Mouse (Mus musculus) CD8-positive naive resting alpha-beta T cell, adult 2 months (primary cell): ENCODE data around the gene Mgat5b.
A peak's percentile ranks its signal among the peaks of the same experiment; 100 is the strongest.

Source experiments
- DNase-seq, 2 experiments: peaks; one replicate each; pipeline ENCODE4 v3.0.0; 2022; ENCODE audit warnings: low read depth in 2 of 2, low spot score in 2 of 2

Mgat5b gene

DNA sequence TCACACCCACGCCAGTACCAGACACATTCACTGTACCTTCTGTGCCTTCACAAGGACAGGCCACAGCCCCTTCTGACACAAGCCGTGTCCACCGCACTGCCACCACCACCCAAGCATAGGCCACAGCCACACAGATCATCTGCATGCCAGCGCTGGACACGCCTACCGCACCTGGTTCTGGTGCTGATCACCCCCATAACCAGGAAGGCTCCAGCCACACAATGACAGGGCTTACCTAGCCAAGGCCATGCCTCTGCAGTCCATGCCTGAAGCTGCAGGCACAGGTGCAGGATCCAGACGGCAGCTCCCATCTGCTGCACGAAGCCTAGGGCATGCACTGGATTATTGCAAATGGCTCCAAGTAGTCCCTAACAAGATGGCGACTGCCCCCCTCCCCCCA lies 54.8 kb downstream of the Mgat5b start:
- DNase-seq: no peak

DNA sequence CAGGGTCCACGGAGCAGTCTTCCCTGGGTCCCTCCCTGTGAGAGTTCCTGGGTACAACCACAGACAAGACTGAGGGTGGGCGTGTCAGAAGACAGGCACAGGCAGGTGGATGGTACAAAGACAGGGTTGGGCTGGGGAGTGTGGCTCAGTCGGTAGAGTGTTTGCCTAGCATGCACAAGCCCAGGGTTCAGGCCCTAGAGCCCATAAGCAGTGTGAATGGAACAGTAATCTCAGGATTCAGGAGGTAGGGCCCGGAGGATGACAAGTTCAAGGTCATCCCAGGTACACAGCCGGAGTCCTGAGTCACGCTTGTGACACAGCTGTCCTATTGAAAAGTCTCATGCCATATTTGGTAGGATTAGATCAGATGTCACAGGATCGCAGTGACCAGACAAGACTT lies 55.7 kb downstream of the Mgat5b start:
- no peak for DNase-seq

DNA sequence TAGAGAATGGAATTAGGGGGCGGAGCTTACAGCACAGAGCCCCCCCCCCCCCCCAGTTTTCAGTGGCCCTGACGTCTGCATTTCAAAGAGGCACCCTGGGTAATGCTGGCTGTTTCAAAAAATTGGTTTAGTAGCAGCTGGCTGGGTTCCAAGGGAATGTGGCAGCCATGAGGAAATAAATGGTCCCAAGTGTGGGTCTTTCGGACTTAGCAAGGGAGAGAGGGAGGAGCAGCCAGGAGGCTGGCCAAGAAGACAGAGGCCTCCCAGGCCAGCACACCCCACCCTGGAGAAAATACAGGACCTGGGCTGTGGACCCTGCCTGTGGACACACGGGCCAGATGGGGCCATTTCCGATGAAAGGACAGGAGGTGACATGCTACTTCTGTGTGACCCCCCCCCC lies 61.6 kb downstream of the Mgat5b start:
- no peak for DNase-seq

DNA sequence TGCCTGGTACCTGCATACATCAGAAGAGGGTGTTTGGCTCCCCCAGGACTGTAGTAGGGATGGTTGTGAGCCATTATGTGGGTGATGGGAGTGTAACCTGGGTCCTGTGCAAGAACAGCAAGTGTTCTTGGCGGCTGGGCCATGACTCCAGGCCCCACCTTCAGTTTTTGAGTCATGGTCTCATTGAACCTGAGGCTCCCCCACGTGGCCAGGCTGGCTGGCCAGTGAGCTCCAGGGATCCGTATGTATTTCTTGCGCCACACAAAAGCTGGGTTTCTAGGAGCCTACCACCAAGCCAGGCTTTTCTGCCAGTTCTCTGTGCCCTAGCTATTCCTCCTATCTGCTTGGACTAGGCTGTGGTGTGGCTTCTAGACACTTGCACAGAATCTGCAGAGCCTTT lies 63.9 kb downstream of the Mgat5b start:
- no peak for DNase-seq

DNA sequence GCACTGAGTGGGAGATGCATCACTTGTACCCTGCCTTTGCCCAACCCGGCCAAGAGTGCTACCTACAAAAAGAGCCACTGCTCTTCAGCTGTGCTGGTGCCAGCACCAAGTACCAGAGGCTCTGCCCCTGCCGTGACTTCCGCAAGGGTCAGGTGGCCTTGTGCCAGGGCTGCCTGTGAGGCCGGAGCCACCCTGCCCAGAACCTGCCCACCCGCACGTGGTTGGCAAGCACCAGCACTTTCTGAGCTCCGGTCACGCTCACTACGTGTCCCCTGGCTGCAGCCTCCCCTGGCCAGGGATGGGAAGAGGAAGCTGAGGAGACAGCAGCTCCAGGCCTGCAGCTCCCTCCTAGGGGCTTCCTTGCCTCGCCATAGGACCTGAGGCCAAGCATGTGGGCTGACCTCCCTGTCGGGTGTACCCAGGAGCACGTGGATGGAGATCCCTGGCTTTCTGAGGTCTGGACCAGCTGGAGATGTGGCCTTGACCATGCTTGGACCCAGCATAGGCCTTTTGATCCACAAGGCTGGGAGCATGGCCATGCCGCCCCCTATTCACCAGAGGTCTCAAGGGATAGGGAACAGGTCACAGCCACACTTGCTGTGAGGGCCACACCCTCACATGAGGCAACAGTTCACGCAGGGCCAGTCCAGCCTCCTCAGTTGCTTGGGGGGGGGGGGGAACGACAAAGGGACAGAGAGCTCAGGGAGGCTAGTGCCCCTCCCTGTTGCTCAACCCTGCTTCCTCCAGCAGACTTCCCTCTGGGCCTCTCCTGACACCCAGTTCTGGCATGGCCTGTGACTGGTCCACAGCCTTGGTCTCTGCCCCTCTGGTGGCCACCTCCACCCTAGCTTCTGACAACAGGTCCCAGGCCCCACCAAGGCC lies 67.1 kb downstream of the Mgat5b start:
- no peak for DNase-seq

DNA sequence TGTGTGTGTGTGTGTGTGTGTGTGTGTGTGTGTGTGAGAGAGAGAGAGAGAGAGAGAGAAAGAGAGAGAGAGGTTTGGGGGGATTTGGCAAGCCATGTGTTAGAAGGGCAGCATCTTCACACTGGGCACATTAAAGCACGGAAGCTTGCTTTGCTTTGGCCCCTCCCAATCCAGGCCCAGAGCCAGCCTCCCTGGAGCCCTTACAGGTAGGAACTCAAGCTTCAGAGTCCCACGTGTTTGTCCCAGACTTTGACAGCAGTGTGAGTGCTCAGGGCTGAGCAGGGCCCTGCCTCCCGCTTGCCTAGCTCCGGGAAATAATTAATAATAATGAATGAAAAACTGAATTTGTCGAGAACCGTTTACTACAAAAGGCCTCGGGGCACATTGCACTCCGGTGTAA lies 69.5 kb downstream of the Mgat5b start:
- DNase-seq: no peak

DNA sequence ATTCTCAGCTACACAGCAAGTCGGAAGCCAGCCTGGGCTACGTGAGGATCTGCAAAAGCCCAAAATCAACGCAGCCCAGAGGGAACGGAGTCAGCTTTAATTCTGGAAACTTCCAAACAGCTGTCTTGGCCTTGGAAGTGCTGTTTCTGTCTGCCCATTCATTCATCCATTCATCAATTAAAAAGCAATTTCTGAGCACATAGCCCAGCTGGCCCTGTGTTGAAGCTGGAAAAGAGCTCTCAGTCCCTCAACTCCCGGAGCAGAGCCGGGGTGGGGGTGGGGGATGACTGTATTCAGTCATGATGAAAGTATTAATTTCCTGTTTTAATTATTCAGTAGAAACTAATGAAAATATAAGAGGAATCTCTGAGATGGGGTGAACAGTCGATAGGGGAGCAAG lies 71.6 kb downstream of the Mgat5b start:
- no peak for DNase-seq

DNA sequence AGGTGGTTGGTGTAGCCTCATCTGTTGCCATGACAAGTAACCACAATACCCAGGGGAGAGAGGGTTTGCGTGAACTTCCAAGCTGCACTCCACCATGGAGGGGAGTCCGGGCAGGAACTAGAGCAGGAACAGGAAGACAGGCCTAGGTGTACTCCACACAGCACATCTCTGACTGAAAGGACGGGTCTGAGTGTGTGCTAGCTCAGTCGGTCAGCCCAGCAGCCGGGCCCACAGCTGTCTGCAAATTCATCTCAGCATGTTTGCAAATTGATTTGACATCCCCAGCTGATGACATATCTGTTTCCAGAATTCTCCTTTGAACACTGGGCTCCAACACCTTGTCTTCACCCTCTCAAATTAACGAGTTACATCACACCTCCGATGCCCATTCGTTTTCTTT lies 72.7 kb downstream of the Mgat5b start:
- no peak for DNase-seq

DNA sequence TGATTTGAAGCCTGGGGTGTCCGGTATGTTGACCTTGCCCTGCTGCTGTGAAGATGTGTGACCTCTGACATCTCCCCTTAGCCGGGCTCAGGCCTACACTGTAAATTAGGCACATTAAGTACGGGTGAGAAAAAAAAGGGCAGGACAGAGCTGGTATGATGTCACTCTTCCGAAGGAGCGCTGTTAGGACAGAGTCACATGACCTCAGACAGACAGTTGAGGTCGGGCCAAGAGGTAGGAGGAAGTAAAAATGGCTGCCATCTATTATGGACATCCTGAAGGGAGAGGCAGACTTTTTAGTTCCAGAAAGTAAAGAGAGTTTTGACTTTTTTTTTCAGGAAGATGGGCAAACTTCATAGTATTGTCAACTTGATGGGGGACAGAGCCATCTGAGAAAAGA lies 73.3 kb downstream of the Mgat5b start:
- DNase-seq: no peak

DNA sequence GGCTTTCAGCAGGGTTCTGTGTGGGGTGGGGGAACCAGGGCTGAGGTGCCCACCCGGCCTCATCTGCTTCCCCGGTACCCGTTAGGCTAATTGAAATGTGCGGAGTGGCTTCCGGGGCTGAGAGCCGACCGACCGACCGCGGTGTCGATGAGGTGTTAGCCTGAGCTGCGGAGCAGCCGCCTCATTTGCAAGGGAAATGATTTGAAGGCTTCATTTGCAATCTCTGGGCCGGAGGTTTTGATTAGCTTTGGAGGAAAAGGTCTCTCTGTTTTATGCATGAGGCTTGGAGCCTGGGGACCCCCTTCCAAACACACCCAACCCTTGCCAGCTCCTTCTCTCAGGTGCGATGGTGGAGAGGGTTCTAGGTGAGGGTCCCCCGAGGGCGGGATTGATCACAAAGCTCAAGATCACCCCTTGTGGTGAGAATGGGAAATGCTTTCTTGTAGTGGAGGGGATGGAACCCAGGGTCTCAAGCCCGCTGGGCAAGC lies 75.5 kb downstream of the Mgat5b start:
- DNase-seq: peak; percentile 15 to 24

DNA sequence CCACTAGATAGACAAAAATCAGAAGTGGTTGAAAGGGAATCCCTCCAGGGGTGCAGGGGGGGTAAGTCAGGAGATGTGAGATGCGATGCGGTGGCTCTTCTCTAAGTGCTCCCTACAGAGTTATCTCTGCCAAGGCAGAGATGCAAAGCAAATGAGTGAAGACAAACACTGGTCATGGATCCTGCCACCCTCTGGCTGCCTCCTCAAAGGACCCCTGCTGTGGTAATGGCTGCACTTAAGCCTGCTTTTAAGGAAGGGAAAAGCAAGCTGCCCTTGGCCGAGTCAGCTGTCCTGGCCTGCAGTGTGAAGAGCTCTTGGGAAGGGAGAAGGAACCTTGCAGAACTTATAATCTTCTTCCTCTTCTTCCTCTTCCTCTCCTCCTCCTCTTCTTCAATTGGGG lies 78.3 kb downstream of the Mgat5b start:
- no peak for DNase-seq

DNA sequence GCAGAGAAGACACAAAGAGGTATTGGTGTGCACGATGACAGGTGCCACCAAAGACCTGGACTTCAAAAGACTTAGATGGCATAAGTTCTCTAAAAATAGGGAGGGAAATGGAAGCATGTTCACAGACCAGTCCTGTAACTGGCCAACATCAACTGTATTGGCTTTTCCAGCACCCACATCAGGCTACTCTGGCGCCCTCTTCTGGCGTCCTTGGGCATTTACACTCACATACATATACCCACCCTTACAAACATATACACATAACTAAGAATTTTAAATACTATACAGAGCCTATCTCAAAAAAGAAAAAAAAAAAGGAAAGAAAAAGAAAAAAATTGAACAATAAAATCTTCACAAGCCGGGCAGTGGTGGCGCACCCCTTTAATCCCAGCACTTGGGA lies 80.3 kb downstream of the Mgat5b start:
- DNase-seq: no peak

DNA sequence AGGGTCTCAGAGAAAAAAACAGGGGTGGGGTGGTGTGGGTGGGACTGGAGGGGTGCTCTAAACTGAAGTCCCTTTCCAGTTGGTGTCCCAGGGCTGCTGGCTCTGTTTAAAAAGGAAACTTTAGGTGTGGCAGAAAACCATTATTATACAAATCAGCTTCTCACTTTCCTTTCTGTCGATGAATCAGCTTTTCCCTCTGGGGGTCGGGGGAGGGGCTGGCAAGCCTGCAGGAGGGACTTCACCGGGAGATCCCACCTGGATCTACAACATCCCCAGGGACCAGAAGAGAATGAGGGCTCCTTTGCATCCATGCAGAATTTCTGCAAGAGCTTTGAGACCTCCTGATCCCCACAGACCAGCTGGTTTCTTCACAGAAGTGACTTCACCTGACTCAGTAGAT lies 81.6 kb downstream of the Mgat5b start:
- DNase-seq: no peak

DNA sequence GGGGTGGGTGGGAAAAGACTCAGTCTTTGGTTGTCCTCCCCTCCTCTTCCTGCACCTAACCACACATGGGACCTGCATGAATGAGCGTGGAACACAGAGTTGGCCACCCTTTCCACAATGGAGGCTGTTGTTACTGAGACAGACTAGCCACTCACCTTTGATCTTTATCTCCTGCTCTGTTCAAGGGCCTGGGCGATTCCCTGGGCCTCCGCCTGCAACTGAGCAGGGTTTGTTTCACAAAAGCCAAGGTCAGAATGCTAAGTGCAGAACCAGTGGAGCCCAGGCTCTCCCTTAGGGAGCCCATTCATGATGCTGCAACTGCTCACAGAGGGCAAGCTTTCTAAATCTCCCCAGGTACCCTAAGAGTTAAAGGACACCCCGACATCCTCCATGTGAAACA lies 83.1 kb downstream of the Mgat5b start:
- DNase-seq: no peak

DNA sequence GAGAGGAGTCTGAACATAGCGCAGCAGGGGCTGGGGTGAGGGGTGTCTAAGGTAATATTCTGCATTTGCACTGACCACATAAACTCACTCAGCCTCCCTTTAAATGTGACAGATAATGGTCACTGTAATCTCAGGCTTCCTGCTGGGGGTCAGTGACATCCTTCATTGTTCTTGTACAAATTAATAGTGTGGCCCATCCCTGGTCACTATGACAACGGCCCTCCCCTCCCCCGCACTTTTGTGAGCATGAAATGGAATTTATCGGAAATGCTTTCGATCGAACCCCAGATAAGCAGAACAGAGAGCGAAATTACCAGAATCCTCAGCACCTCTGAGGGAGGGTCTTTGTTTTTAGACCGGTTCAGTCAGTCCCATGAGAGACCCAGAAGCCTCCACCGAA lies 84.8 kb downstream of the Mgat5b start:
- no peak for DNase-seq

DNA sequence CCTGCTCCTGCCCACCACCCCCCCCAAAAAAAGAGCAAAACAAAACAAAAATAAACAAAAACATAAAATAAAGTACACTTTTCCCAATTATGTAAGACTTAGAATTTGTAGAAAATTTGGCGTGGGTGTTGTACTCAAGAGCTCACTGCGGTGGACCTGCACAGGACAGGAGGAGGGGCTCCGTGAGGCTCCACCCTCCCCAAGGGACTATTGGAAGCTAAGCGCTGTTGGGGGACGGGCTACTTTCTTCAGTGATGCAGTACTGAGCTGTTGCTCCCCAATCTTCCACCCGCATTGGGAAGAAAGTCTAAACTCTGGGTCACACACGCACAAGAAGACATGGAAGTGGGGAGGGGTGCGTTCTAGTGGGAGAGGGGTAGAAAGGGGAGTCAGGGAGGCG lies 85.6 kb downstream of the Mgat5b start:
- no peak for DNase-seq

DNA sequence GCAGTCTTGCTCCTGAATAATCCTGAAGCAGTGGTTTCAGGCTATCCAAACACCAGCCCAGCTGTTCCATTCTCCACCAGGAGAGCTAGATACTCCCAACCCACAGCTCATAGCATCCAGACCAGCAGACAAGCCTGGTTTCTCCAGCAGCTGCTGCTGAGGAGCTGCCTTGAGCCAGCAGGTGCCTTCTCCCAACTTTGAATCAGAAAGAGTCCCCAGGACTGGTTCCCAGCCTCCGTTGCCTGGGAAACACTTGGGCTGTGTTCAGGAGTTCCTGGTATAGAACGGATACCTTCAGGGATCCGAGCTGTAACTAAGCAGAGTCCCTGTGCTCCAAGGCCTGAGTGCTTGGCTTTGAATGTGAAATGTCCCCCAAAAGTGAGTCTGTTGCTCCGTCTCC lies 98.8 kb downstream of the Mgat5b start:
- DNase-seq: no peak

DNA sequence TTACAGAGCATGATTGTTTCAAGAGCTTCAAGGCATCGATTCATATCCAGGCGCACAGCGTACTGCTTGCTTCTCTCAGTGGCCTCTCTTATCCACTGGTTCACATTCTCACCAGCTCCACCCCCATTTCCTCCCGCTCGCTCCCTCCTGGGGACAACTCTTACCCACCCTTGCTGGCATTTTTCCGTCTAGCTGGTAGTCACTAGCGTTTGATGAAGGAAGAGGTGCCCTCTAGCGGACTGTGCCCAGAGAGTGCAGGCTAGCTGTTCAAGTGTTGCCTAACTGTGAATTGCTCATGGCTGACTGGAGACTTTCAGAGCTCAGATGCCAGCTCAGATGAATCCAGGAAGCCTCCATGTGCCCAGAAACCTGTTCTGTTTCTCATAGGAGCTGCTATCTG lies 99.7 kb downstream of the Mgat5b start:
- DNase-seq: peak; percentile 37 to 52

DNA sequence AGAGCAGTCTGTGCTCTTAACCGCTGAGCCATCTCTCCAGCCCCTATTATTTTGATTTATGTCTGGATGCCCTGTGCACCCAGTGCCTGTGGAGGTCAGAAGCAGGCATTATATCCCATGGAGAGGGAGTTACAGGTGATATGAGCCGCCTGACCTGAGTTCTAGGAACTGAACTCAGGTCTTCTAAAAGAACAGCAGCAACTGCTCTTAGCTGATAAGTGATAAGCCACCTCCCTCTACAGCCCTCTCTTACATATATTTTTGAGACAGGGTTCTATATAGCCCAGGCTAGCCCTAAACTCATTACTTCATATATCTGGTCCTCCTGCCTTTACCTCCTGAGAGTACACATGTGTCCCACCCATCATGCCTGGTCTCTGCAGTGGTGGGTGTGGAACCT lies 102.4 kb downstream of the Mgat5b start:
- no peak for DNase-seq

DNA sequence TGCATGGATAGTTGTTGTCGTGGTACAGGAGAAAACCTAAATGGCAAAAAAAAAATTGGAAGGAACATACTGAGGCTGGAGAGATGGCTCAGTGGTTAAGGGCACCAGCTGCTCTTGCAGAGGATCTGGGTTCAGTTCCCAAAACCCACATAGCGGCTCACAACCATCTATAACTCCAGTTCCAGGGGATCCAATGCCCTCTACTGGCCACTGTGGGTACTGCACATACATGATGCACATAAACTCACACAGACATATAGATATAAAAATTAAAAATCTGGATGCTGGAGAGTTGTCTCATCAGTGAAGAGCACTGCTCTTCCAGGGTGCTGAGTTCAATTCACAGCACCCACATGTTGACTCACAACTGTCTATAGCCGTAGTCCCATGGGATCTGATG lies 104.9 kb downstream of the Mgat5b start:
- DNase-seq: no peak

DNA sequence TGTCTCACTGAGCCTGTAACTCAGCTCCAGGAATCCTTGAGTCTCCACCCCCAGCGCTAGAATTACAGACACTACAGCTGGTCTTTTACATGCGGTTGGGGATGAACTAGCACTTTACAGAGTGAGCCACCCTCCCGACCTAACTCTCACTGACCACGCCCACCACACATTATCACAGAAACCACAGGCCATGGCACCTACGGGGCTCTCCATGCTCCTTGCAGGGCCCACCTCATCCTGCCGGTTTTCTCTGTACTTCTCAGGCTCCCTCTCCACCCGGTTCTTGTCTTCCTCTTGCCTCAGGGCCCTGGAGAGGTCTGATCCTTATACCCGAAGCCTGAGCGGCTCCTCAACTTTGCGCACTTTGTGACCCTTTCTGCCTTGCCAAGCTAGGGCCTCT lies 109.0 kb downstream of the Mgat5b start:
- DNase-seq: no peak

DNA sequence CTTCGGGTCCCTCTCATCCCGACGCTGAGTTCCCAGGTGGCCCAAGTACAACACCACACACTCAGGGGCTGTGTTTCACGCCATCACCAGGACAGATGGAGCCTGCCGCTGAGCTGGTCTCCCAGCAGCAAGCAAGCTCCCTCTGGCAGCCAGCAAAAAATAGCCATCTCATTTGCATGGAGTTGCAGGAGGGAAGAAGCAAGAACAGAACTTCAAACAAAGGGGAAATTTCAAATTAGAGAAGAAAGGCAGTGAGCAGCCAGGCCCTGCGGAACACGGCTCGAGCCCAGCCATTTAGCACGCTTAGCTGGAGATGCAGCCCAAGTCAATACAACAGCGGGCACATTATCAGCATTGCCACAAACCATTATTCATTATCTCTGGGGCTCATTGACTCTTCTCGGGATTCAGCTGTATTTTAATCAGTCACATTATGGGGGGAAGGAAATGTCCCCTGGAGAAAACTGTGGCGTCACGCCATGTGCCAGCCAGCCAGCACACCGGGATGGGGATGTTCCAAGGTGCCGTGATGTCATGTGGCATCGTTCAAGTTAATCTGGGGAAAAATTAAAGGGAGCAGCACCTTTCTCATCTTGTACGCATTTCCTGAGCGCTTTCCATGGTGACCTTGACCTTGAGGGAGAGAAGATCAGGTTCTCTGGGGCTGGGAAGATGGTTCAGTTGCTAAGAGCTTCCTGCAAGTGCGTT lies 110.4 kb downstream of the Mgat5b start:
- no peak for DNase-seq

DNA sequence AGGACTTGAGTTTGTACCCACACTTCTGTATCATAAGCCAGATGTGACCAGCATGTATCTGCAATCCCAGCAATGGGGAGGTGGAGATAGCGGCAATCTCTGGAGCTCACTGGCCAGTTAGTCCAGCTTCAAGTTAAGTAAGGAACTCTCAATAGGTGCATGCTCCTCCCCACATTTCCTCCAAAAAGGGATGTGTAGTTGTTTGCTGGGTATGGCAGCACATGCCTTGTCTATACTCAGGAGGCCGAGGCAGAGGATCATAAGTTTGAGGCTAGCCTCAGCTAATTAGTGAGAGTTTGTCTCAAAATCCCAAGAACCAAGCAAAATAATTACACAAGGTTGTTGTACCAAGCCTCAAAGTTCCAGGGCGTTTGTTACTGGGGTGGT lies 110.9 kb downstream of the Mgat5b start:
- DNase-seq: no peak
